Mouse (Mus musculus) embryonic facial prominence, embryonic 10.5 days (tissue): ENCODE data around the gene Ovgp1. TPM values are rescaled to one million over a fixed set of nuclear protein-coding genes. Genes with fewer than 3 reads are reported as not detected.
"Not testable (repeated sequence)": the region's sequence is repeated elsewhere in the genome, so short reads cannot be mapped to it uniquely, and the experiment has no call there.

ENCODE experiments used
- DNase-seq: peaks from one replicate; pipeline ENCODE4 v3.0.0-alpha.2; 2017; ENCODE audit warnings: low spot score
- H3K27ac ChIP-seq: fragments of 300-500 bp; sonication (generic); replicated peaks from 2 replicates; pipeline ENCODE4 v1.5.1; 2016; ENCODE audit warnings: mild to moderate bottlenecking
- H3K27me3 ChIP-seq: fragments of 300-500 bp; sonication (generic); replicated peaks from 2 replicates; pipeline ENCODE4 v1.6.1; 2016; ENCODE audit warnings: low read depth, mild to moderate bottlenecking; ENCODE audit not compliant: poor library complexity, severe bottlenecking
- H3K36me3 ChIP-seq: fragments of 300-500 bp; sonication (generic); replicated peaks from 2 replicates; pipeline ENCODE4 v1.6.1; 2016; ENCODE audit warnings: mild to moderate bottlenecking, moderate library complexity
- H3K4me1 ChIP-seq: fragments of 300-500 bp; sonication (generic); 2 replicates; pipeline ENCODE4 v1.6.1; 2016
- H3K4me3 ChIP-seq: fragments of 300-500 bp; sonication (generic); 2 replicates; pipeline ENCODE4 v1.5.1; 2016; ENCODE audit warnings: mild to moderate bottlenecking, moderate library complexity
- H3K9me3 ChIP-seq: fragments of 300-500 bp; sonication (generic); 2 replicates; pipeline ENCODE4 v1.6.1; 2016; ENCODE audit warnings: mild to moderate bottlenecking
- WGBS: fragments of 180-500 bp; shearing (Covaris S2); methylation state at CpG from one replicate; pipeline ENCODE4 v1.1.7; 2016; 5-methylcytosine and 5-hydroxymethylcytosine counted together
- polyA plus RNA-seq: library from polyadenylated mRNA; unstranded; fragments of >200 nt; fragmentation: Nextera tagmentation; extraction: Ambion mirVana; gene quantifications from 2 replicates; pipeline ENCODE4 v1.2.1, GENCODE M21; 2016

The Ovgp1 gene
- polyA plus RNA-seq, 1 experiment from 2014 or later, result 2.0 TPM

- no peaks in the 10 kb centered on the region for H3K9me3 ChIP-seq
- no peaks in the 10 kb centered on the region for H3K27me3 ChIP-seq
- peaks cover 69% of the 10 kb centered on the region for H3K36me3 ChIP-seq
- DNase-seq, result no peak
- peaks cover 26% of the 10 kb centered on the region for H3K4me1 ChIP-seq
- H3K27ac ChIP-seq, result peak overlapping the region; percentile 96
- WGBS, result 49% methylated on average over 5 of the region's 5 CpGs
- H3K4me3 ChIP-seq, result peak overlapping the region; percentile 97
Measured at GRCm38 (mm10) chr3:105958204-105958603, 15.3 kb upstream of the Ovgp1 start.

GRCm38 (mm10) chr3:105958974-105959580 lies 14.4 kb upstream of the Ovgp1 start, which contains the start of gene Wdr77:
Gene Wdr77 (plus strand): TSS chr3:105959369.
- no peaks in the 10 kb centered on the region for H3K27me3 ChIP-seq
- H3K4me1 ChIP-seq, result peaks cover 26% of the 10 kb centered on the region
- H3K4me3 ChIP-seq, result peak within 1 kb of the TSS; percentile 97
- under 1% methylated on average over 52 of the region's 52 CpGs for WGBS
- H3K27ac ChIP-seq, result peak within 1 kb of the TSS; percentile 96
- DNase-seq, result peak; percentile 98
- no peaks in the 10 kb centered on the region for H3K9me3 ChIP-seq
- H3K36me3 ChIP-seq, result peaks cover 69% of the 10 kb centered on the region

GRCm38 (mm10) chr3:105959585-105959984 lies 13.9 kb upstream of the Ovgp1 start:
- Histone ChIP-seq H3K4me1 (peaks cover 26% of the 10 kb centered on the region), H3K36me3 (peaks cover 69% of the 10 kb centered on the region), H3K9me3 (no peaks in the 10 kb centered on the region), H3K27me3 (no peaks in the 10 kb centered on the region), H3K4me3 (peak overlapping the region; percentile 97), H3K27ac (peak overlapping the region; percentile 96)
- WGBS, result under 1% methylated on average over 26 of the region's 26 CpGs
- DNase-seq, result no peak

GRCm38 (mm10) chr3:105959999-105960398 lies 13.5 kb upstream of the Ovgp1 start, which contains the start of gene Atp5f1:
Gene Atp5f1 (minus strand): TSS chr3:105960099.
- DNase-seq, result no peak
- peaks cover 26% of the 10 kb centered on the region for H3K4me1 ChIP-seq
- no peaks in the 10 kb centered on the region for H3K9me3 ChIP-seq
- H3K36me3 ChIP-seq, result peaks cover 69% of the 10 kb centered on the region
- WGBS, result 4% methylated on average over 6 of the region's 6 CpGs
- no peaks in the 10 kb centered on the region for H3K27me3 ChIP-seq
- peak within 1 kb of the TSS; percentile 96 for H3K27ac ChIP-seq
- peak within 1 kb of the TSS; percentile 97 for H3K4me3 ChIP-seq

- peaks cover 69% of the 10 kb centered on the region for H3K36me3 ChIP-seq
- no peak for DNase-seq
Measured at GRCm38 (mm10) chr3:105960700-105961099, 12.8 kb upstream of the Ovgp1 start.

GRCm38 (mm10) chr3:105971831-105972446 lies 1.6 kb upstream of the Ovgp1 start:
- no peaks in the 10 kb centered on the region for H3K9me3 ChIP-seq
- DNase-seq, result no peak
- 83% methylated on average over 5 of the region's 5 CpGs for WGBS
- H3K36me3 ChIP-seq, result peaks cover 42% of the 10 kb centered on the region
- no peak overlapping the region for H3K4me3 ChIP-seq
- H3K27me3 ChIP-seq, result no peaks in the 10 kb centered on the region
- H3K4me1 ChIP-seq, result no peaks in the 10 kb centered on the region
- H3K27ac ChIP-seq, result no peak overlapping the region

More at GRCm38 (mm10) chr3:105960700-105961099, 12.8 kb upstream of the Ovgp1 start:
- no peaks in the 10 kb centered on the region for H3K9me3 ChIP-seq
- H3K4me1 ChIP-seq, result peaks cover 26% of the 10 kb centered on the region
- peak overlapping the region; percentile 97 for H3K4me3 ChIP-seq
- no peaks in the 10 kb centered on the region for H3K27me3 ChIP-seq
- 94% methylated on average over 2 of the region's 2 CpGs for WGBS
- no peak overlapping the region for H3K27ac ChIP-seq

- DNase-seq, result no peak
- Histone ChIP-seq H3K36me3 (peaks cover 19% of the 10 kb centered on the region), H3K27me3 (no peaks in the 10 kb centered on the region), H3K9me3 (no peaks in the 10 kb centered on the region), H3K4me1 (no peaks in the 10 kb centered on the region), H3K4me3 (no peak overlapping the region), H3K27ac (no peak overlapping the region)
- 90% methylated on average over 2 of the region's 2 CpGs for WGBS
Measured at GRCm38 (mm10) chr3:105974174-105974573, 663 bp downstream of the Ovgp1 start.

- H3K27ac ChIP-seq, H3K36me3 ChIP-seq, H3K4me3 ChIP-seq, H3K4me1 ChIP-seq, H3K27me3 ChIP-seq, DNase-seq, H3K9me3 ChIP-seq: not testable (repeated sequence)
- 64% methylated on average over 5 of the region's 5 CpGs for WGBS
Measured at GRCm38 (mm10) chr3:105989611-105990010, 16.1 kb downstream of the Ovgp1 start.

GRCm38 (mm10) chr3:105991653-105992283 lies 18.3 kb downstream of the Ovgp1 start:
- no peak overlapping the region for H3K4me3 ChIP-seq
- no peaks in the 10 kb centered on the region for H3K36me3 ChIP-seq
- WGBS, result 35% methylated on average over 4 of the region's 4 CpGs
- no peaks in the 10 kb centered on the region for H3K4me1 ChIP-seq
- peak; percentile 33 for DNase-seq
- H3K27ac ChIP-seq, result no peak overlapping the region
- no peaks in the 10 kb centered on the region for H3K9me3 ChIP-seq
- H3K27me3 ChIP-seq, result no peaks in the 10 kb centered on the region

GRCm38 (mm10) chr3:105994730-105995129 lies 21.2 kb downstream of the Ovgp1 start:
- H3K36me3 ChIP-seq, result no peaks in the 10 kb centered on the region
- 64% methylated on average over 2 of the region's 2 CpGs for WGBS
- no peak overlapping the region for H3K27ac ChIP-seq
- DNase-seq, result no peak
- no peaks in the 10 kb centered on the region for H3K4me1 ChIP-seq
- no peak overlapping the region for H3K4me3 ChIP-seq
- no peaks in the 10 kb centered on the region for H3K9me3 ChIP-seq
- H3K27me3 ChIP-seq, result no peaks in the 10 kb centered on the region

- H3K27me3 ChIP-seq, result no peaks in the 10 kb centered on the region
- peak overlapping the region; percentile 45 for H3K4me3 ChIP-seq
- no peak for DNase-seq
- H3K27ac ChIP-seq, result no peak overlapping the region
- no peaks in the 10 kb centered on the region for H3K9me3 ChIP-seq
- 20% methylated on average over 11 of the region's 11 CpGs for WGBS
- H3K36me3 ChIP-seq, result no peaks in the 10 kb centered on the region
- peaks cover 10% of the 10 kb centered on the region for H3K4me1 ChIP-seq
Measured at GRCm38 (mm10) chr3:106000707-106001375, 27.3 kb downstream of the Ovgp1 start.
